Mouse (Mus musculus): ENCODE measurements around the gene Gpx1. TPM values are rescaled to one million over a fixed set of nuclear protein-coding genes. Genes with fewer than 3 reads are reported as not detected.
"Not testable (repeated sequence)": the region's sequence is repeated elsewhere in the genome, so short reads cannot be mapped to it uniquely, and the experiment has no call there.

Gene Gpx1
- polyA plus RNA-seq, 1 experiment from 2014 or later: 888 TPM

GRCm38 (mm10) chr9:108322054-108322453 lies 16.6 kb upstream of the Gpx1 start:
- not testable (repeated sequence) for H3K4me2 ChIP-seq (ENCODE audit: low read depth, low read length); H3K36me3 ChIP-seq (replicated peaks; ENCODE audit: control insufficient read depth, insufficient read depth, low read depth, low read length); DNase-seq (ENCODE audit: low spot score); H3K27ac ChIP-seq (replicated peaks; ENCODE audit: low read depth, low read length); ATAC-seq (replicated peaks; ENCODE audit: insufficient number of reproducible peaks, low FRiP score, low TSS enrichment, low read depth); H3K27me3 ChIP-seq (ENCODE audit: control insufficient read depth, insufficient read depth, low read length); H3K4me3 ChIP-seq (ENCODE audit: low read depth, low read length); H3K9me3 ChIP-seq (replicated peaks; ENCODE audit: control insufficient read depth, low read length); H3K9ac ChIP-seq (replicated peaks; ENCODE audit: low read length); H3K4me1 ChIP-seq (ENCODE audit: control insufficient read depth, insufficient read depth, low read length)
- WGBS: 82% methylated on average over 7 of the region's 7 CpGs

GRCm38 (mm10) chr9:108324784-108325183 lies 13.9 kb upstream of the Gpx1 start:
- Histone ChIP-seq H3K9me3 (replicated peaks; ENCODE audit: control insufficient read depth, low read length) (no peaks in the 10 kb centered on the region), H3K4me2 (ENCODE audit: low read depth, low read length) (no peak overlapping the region), H3K9ac (replicated peaks; ENCODE audit: low read length) (no peak overlapping the region), H3K4me3 (ENCODE audit: low read depth, low read length) (no peak overlapping the region), H3K4me1 (ENCODE audit: control insufficient read depth, insufficient read depth, low read length) (no peaks in the 10 kb centered on the region), H3K27ac (replicated peaks; ENCODE audit: low read depth, low read length) (no peak overlapping the region), H3K36me3 (replicated peaks; ENCODE audit: control insufficient read depth, insufficient read depth, low read depth, low read length) (no peaks in the 10 kb centered on the region), H3K27me3 (ENCODE audit: control insufficient read depth, insufficient read depth, low read length) (no peaks in the 10 kb centered on the region)
- WGBS: 84% methylated on average over 1 of the region's 1 CpGs
- DNase-seq (ENCODE audit: low spot score) (no peak), ATAC-seq (replicated peaks; ENCODE audit: insufficient number of reproducible peaks, low FRiP score, low TSS enrichment, low read depth) (no peak)

- H3K9me3 ChIP-seq (replicated peaks; ENCODE audit: control insufficient read depth, low read length): no peaks in the 10 kb centered on the region
- H3K4me3 ChIP-seq (ENCODE audit: low read depth, low read length): no peak overlapping the region
- peaks cover 1% of the 10 kb centered on the region for H3K36me3 ChIP-seq (replicated peaks; ENCODE audit: control insufficient read depth, insufficient read depth, low read depth, low read length)
- 95% methylated on average over 2 of the region's 2 CpGs for WGBS
- H3K27ac ChIP-seq (replicated peaks; ENCODE audit: low read depth, low read length): no peak overlapping the region
- no peaks in the 10 kb centered on the region for H3K27me3 ChIP-seq (ENCODE audit: control insufficient read depth, insufficient read depth, low read length)
- no peaks in the 10 kb centered on the region for H3K4me1 ChIP-seq (ENCODE audit: control insufficient read depth, insufficient read depth, low read length)
- no peak overlapping the region for H3K4me2 ChIP-seq (ENCODE audit: low read depth, low read length)
- H3K9ac ChIP-seq (replicated peaks; ENCODE audit: low read length): no peak overlapping the region
- ATAC-seq (replicated peaks; ENCODE audit: insufficient number of reproducible peaks, low FRiP score, low TSS enrichment, low read depth) (no peak), DNase-seq (ENCODE audit: low spot score) (no peak)
Observed at GRCm38 (mm10) chr9:108325811-108326210, 12.9 kb upstream of the Gpx1 start.

GRCm38 (mm10) chr9:108337848-108338550 lies 704 bp upstream of the Gpx1 start:
- 71% methylated on average over 10 of the region's 10 CpGs for WGBS
- DNase-seq (ENCODE audit: low spot score) (no peak), ATAC-seq (replicated peaks; ENCODE audit: insufficient number of reproducible peaks, low FRiP score, low TSS enrichment, low read depth) (no peak)
- no peak overlapping the region for H3K4me2 ChIP-seq (ENCODE audit: low read depth, low read length)
- H3K27ac ChIP-seq (replicated peaks; ENCODE audit: low read depth, low read length): 0 out of 2 replicates have a peak overlapping the region, but pooled peaks have one; percentile 57
- no peaks in the 10 kb centered on the region for H3K27me3 ChIP-seq (ENCODE audit: control insufficient read depth, insufficient read depth, low read length)
- H3K9me3 ChIP-seq (replicated peaks; ENCODE audit: control insufficient read depth, low read length): no peaks in the 10 kb centered on the region
- H3K9ac ChIP-seq (replicated peaks; ENCODE audit: low read length): no peak overlapping the region
- peaks cover 4% of the 10 kb centered on the region for H3K36me3 ChIP-seq (replicated peaks; ENCODE audit: control insufficient read depth, insufficient read depth, low read depth, low read length)
- no peaks in the 10 kb centered on the region for H3K4me1 ChIP-seq (ENCODE audit: control insufficient read depth, insufficient read depth, low read length)
- no peak overlapping the region; the same call in 1 of the 2 replicates for H3K4me3 ChIP-seq (ENCODE audit: low read depth, low read length)

- ATAC-seq (replicated peaks; ENCODE audit: insufficient number of reproducible peaks, low FRiP score, low TSS enrichment, low read depth) (0 out of 2 replicates have a peak, but pooled peaks have one; percentile 1), DNase-seq (ENCODE audit: low spot score) (peak; percentile 52)
- Histone ChIP-seq H3K4me1 (ENCODE audit: control insufficient read depth, insufficient read depth, low read length) (no peaks in the 10 kb centered on the region), H3K27ac (replicated peaks; ENCODE audit: low read depth, low read length) (peak overlapping the region; percentile 57; the same call in 1 of the 2 replicates), H3K4me3 (ENCODE audit: low read depth, low read length) (peak overlapping the region; percentile 70), H3K9me3 (replicated peaks; ENCODE audit: control insufficient read depth, low read length) (no peaks in the 10 kb centered on the region), H3K36me3 (replicated peaks; ENCODE audit: control insufficient read depth, insufficient read depth, low read depth, low read length) (peaks cover 4% of the 10 kb centered on the region), H3K27me3 (ENCODE audit: control insufficient read depth, insufficient read depth, low read length) (no peaks in the 10 kb centered on the region), H3K9ac (replicated peaks; ENCODE audit: low read length) (peak overlapping the region; percentile 82), H3K4me2 (ENCODE audit: low read depth, low read length) (peak overlapping the region; percentile 59)
- 23% methylated on average over 6 of the region's 6 CpGs for WGBS
Observed at GRCm38 (mm10) chr9:108338551-108338885, 185 bp upstream of the Gpx1 start.

- Histone ChIP-seq H3K36me3 (replicated peaks; ENCODE audit: control insufficient read depth, insufficient read depth, low read depth, low read length) (peaks cover 2% of the 10 kb centered on the region), H3K27me3 (ENCODE audit: control insufficient read depth, insufficient read depth, low read length) (no peaks in the 10 kb centered on the region), H3K9ac (replicated peaks; ENCODE audit: low read length) (peak overlapping the region; percentile 82), H3K4me1 (ENCODE audit: control insufficient read depth, insufficient read depth, low read length) (no peaks in the 10 kb centered on the region), H3K9me3 (replicated peaks; ENCODE audit: control insufficient read depth, low read length) (no peaks in the 10 kb centered on the region), H3K4me2 (ENCODE audit: low read depth, low read length) (peak overlapping the region; percentile 59), H3K4me3 (ENCODE audit: low read depth, low read length) (peak overlapping the region; percentile 70), H3K27ac (replicated peaks; ENCODE audit: low read depth, low read length) (no peak overlapping the region)
- 14% methylated on average over 20 of the region's 20 CpGs for WGBS
- DNase-seq (ENCODE audit: low spot score) (no peak), ATAC-seq (replicated peaks; ENCODE audit: insufficient number of reproducible peaks, low FRiP score, low TSS enrichment, low read depth) (no peak)
Observed at GRCm38 (mm10) chr9:108339886-108340257, 1.2 kb downstream of the Gpx1 start.

GRCm38 (mm10) chr9:108340258-108341138 lies 1.8 kb downstream of the Gpx1 start:
- no peaks in the 10 kb centered on the region for H3K27me3 ChIP-seq (ENCODE audit: control insufficient read depth, insufficient read depth, low read length)
- peak overlapping the region; percentile 82 for H3K9ac ChIP-seq (replicated peaks; ENCODE audit: low read length)
- DNase-seq (ENCODE audit: low spot score): no peak
- ATAC-seq (replicated peaks; ENCODE audit: insufficient number of reproducible peaks, low FRiP score, low TSS enrichment, low read depth): no peak
- H3K4me1 ChIP-seq (ENCODE audit: control insufficient read depth, insufficient read depth, low read length): no peaks in the 10 kb centered on the region
- no peak overlapping the region for H3K27ac ChIP-seq (replicated peaks; ENCODE audit: low read depth, low read length)
- 62% methylated on average over 10 of the region's 10 CpGs for WGBS
- H3K4me3 ChIP-seq (ENCODE audit: low read depth, low read length): peak overlapping the region; percentile 70
- no peaks in the 10 kb centered on the region for H3K36me3 ChIP-seq (replicated peaks; ENCODE audit: control insufficient read depth, insufficient read depth, low read depth, low read length)
- peak overlapping the region; percentile 59 for H3K4me2 ChIP-seq (ENCODE audit: low read depth, low read length)
- no peaks in the 10 kb centered on the region for H3K9me3 ChIP-seq (replicated peaks; ENCODE audit: control insufficient read depth, low read length)

GRCm38 (mm10) chr9:108341139-108341475 lies 2.4 kb downstream of the Gpx1 start:
- H3K4me1 ChIP-seq (ENCODE audit: control insufficient read depth, insufficient read depth, low read length): no peaks in the 10 kb centered on the region
- no peak overlapping the region; the same call in 1 of the 2 replicates for H3K4me3 ChIP-seq (ENCODE audit: low read depth, low read length)
- ATAC-seq (replicated peaks; ENCODE audit: insufficient number of reproducible peaks, low FRiP score, low TSS enrichment, low read depth): no peak
- no peaks in the 10 kb centered on the region for H3K36me3 ChIP-seq (replicated peaks; ENCODE audit: control insufficient read depth, insufficient read depth, low read depth, low read length)
- WGBS: 88% methylated on average over 5 of the region's 5 CpGs
- no peak overlapping the region for H3K27ac ChIP-seq (replicated peaks; ENCODE audit: low read depth, low read length)
- no peak overlapping the region for H3K4me2 ChIP-seq (ENCODE audit: low read depth, low read length)
- H3K9me3 ChIP-seq (replicated peaks; ENCODE audit: control insufficient read depth, low read length): no peaks in the 10 kb centered on the region
- H3K27me3 ChIP-seq (ENCODE audit: control insufficient read depth, insufficient read depth, low read length): no peaks in the 10 kb centered on the region
- DNase-seq (ENCODE audit: low spot score): no peak
- no peak overlapping the region for H3K9ac ChIP-seq (replicated peaks; ENCODE audit: low read length)

Data from embryonic facial prominence, embryonic 11.5 days (tissue).